Mouse (Mus musculus) heart, adult 2 months (tissue): ENCODE data around the gene H6pd. TPM values are rescaled to one million over a fixed set of nuclear protein-coding genes. Genes with fewer than 3 reads are reported as not detected.
A peak's percentile ranks its signal among the peaks of the same experiment; 100 is the strongest.

Experiments
- DNase-seq, 2 experiments: peaks; one replicate each; pipeline ENCODE4 v3.0.0; 2021
- H3K27ac ChIP-seq: fragments of 200-600 bp; 2 replicates; pipeline ENCODE4 v1.8.1; 2022
- H3K27me3 ChIP-seq: fragments of 200-500 bp; 2 replicates; pipeline ENCODE4 v1.6.1; 2012; ENCODE audit warnings: mild to moderate bottlenecking, low read length, inconsistent platforms, mixed read lengths; ENCODE audit not compliant: control insufficient read depth, insufficient read depth
- H3K36me3 ChIP-seq: fragments of 200-500 bp; 2 replicates; pipeline ENCODE4 v1.6.1; 2012; ENCODE audit warnings: low read length, inconsistent platforms; ENCODE audit not compliant: control insufficient read depth, insufficient read depth
- H3K4me1 ChIP-seq: fragments of 200-500 bp; 2 replicates; pipeline ENCODE4 v1.6.1; 2011; ENCODE audit warnings: low read length; ENCODE audit not compliant: control insufficient read depth, insufficient read depth
- H3K4me3 ChIP-seq: fragments of 200-600 bp; 2 replicates; pipeline ENCODE4 v1.8.1; 2022
- H3K79me2 ChIP-seq: fragments of 200-500 bp; replicated peaks from 2 replicates; pipeline ENCODE4 v1.6.1; 2012; ENCODE audit warnings: mild to moderate bottlenecking, inconsistent platforms, low read length, moderate library complexity, mixed read lengths; ENCODE audit not compliant: control insufficient read depth, insufficient read depth
- H3K9ac ChIP-seq: fragments of 200-500 bp; 2 replicates; pipeline ENCODE4 v1.6.1; 2012; ENCODE audit warnings: low read depth, mild to moderate bottlenecking, control low read depth, inconsistent platforms, low read length, mixed read lengths
- CTCF ChIP-seq: fragments of 200-600 bp; IDR thresholded peaks from 2 replicates; pipeline ENCODE4 v1.8.1; 2022; ENCODE audit warnings: antibody characterized with exemption, mild to moderate bottlenecking, moderate library complexity
- EP300 ChIP-seq: fragments of 200-500 bp; IDR thresholded peaks from 2 replicates; pipeline ENCODE4 v1.6.1; 2011; ENCODE audit warnings: low read depth, low read length, control low read depth; ENCODE audit not compliant: insufficient read depth
- POLR2A ChIP-seq: fragments of 200-500 bp; IDR thresholded peaks from 2 replicates; pipeline ENCODE4 v1.6.1; 2011; ENCODE audit warnings: mild to moderate bottlenecking, low read depth, low read length, control low read depth; ENCODE audit not compliant: insufficient read depth
- WGBS: fragments of 180-500 bp; shearing (Covaris S2); methylation state at CpG from one replicate; pipeline ENCODE4 v1.1.7; 2018; 5-methylcytosine and 5-hydroxymethylcytosine counted together
- intact Hi-C: fragments of 180-260 bp; cut with DNase I; formaldehyde crosslinking; loops from one replicate; pipeline ENCODE4 v1.15.1; 2025
- polyA plus RNA-seq: library from polyadenylated mRNA; depleted of rRNA; stranded (reverse); fragments of >200 nt; gene quantifications from 2 replicates; pipeline ENCODE4 v1.2.3, GENCODE M21; 2012
- total RNA-seq, 2 experiments: library from RNA; stranded (reverse); gene quantifications; 2 replicates each; pipeline ENCODE4 v1.2.3; 2021

Gene H6pd
- total and polyA plus RNA-seq, 3 experiments: 27.4 to 44.2 (median 39.0) TPM

GRCm38 (mm10) chr4:150009587-150009930, 736 bp upstream of the H6pd start:
- Histone ChIP-seq H3K79me2 (peaks cover 3% of the 10 kb centered on the region), H3K4me3 (peak overlapping the region; percentile 74), H3K36me3 (no peaks in the 10 kb centered on the region), H3K9ac (no peak overlapping the region), H3K27ac (peak overlapping the region; percentile 97; the same call in 1 of the 2 replicates), H3K27me3 (no peaks in the 10 kb centered on the region), H3K4me1 (peaks cover 12% of the 10 kb centered on the region)
- intact Hi-C loops: loop anchor here (1.0 kb wide), 1 partner anchor 54 kb away; the partner anchor contains the start of gene Spsb1
- no peak for TF ChIP-seq EP300
- TF ChIP-seq CTCF: no peak
- TF ChIP-seq POLR2A: no peak
- no peak for DNase-seq
- WGBS: 81% methylated on average over 6 of the region's 6 CpGs

- H3K4me1 ChIP-seq: peaks cover 17% of the 10 kb centered on the region
- H3K79me2 ChIP-seq: peaks cover 3% of the 10 kb centered on the region
- H3K36me3 ChIP-seq: no peaks in the 10 kb centered on the region
- intact Hi-C loops: loop anchor here (1.0 kb wide), 1 partner anchor 9 kb away; no protein-coding TSS in a partner anchor
- peak overlapping the region; percentile 74 for H3K4me3 ChIP-seq
- H3K27me3 ChIP-seq: no peaks in the 10 kb centered on the region
- TF ChIP-seq EP300: peak; percentile 83
- TF ChIP-seq CTCF: peak; percentile 89
- TF ChIP-seq POLR2A: peak; percentile 52
- H3K27ac ChIP-seq: peak overlapping the region; percentile 97
- under 1% methylated on average over 42 of the region's 42 CpGs for WGBS
- DNase-seq: peak; percentile 87 to 89
- H3K9ac ChIP-seq: peak overlapping the region; percentile 90
Observed at GRCm38 (mm10) chr4:150008325-150008852, 434 bp downstream of the H6pd start.

- Histone ChIP-seq H3K27ac (peak overlapping the region; percentile 97), H3K4me3 (peak overlapping the region; percentile 6; the same call in 1 of the 2 replicates)
- intact Hi-C loops: loop anchor here (2.0 kb wide), 1 partner anchor 17 kb away; no protein-coding TSS in a partner anchor
Observed at GRCm38 (mm10) chr4:150007444-150007843, 1.4 kb downstream of the H6pd start.

GRCm38 (mm10) chr4:150006991-150007390, 1.8 kb downstream of the H6pd start:
- intact Hi-C loops: loop anchor here (2.0 kb wide), 1 partner anchor 16 kb away; no protein-coding TSS in a partner anchor

More at GRCm38 (mm10) chr4:150007444-150007843, 1.4 kb downstream of the H6pd start:
- DNase-seq: peak in 1 of 2 experiments; percentile 22
- no peaks in the 10 kb centered on the region for H3K27me3 ChIP-seq
- peaks cover 21% of the 10 kb centered on the region for H3K4me1 ChIP-seq
- 67% methylated on average over 3 of the region's 3 CpGs for WGBS
- no peak for TF ChIP-seq POLR2A
- no peak for TF ChIP-seq CTCF
- TF ChIP-seq EP300: no peak
- H3K9ac ChIP-seq: no peak overlapping the region
- peaks cover 3% of the 10 kb centered on the region for H3K79me2 ChIP-seq
- no peaks in the 10 kb centered on the region for H3K36me3 ChIP-seq

GRCm38 (mm10) chr4:150006122-150006854, 2.5 kb downstream of the H6pd start:
- Histone ChIP-seq H3K27me3 (no peaks in the 10 kb centered on the region), H3K36me3 (no peaks in the 10 kb centered on the region), H3K4me3 (no peak overlapping the region), H3K79me2 (peaks cover 3% of the 10 kb centered on the region), H3K4me1 (peaks cover 30% of the 10 kb centered on the region), H3K9ac (no peak overlapping the region), H3K27ac (peak overlapping the region; percentile 49)
- TF ChIP-seq CTCF: no peak
- TF ChIP-seq POLR2A: no peak
- no peak for TF ChIP-seq EP300
- 75% methylated on average over 21 of the region's 21 CpGs for WGBS
- intact Hi-C loops: loop anchor here (2.0 kb wide), 1 partner anchor 15 kb away; no protein-coding TSS in a partner anchor
- DNase-seq: peak in 1 of 2 experiments; percentile 9

More at GRCm38 (mm10) chr4:150006991-150007390, 1.8 kb downstream of the H6pd start:
- H3K4me1 ChIP-seq: peaks cover 24% of the 10 kb centered on the region
- no peaks in the 10 kb centered on the region for H3K36me3 ChIP-seq
- no peak for DNase-seq
- no peaks in the 10 kb centered on the region for H3K27me3 ChIP-seq
- H3K79me2 ChIP-seq: peaks cover 3% of the 10 kb centered on the region
- H3K4me3 ChIP-seq: peak overlapping the region; percentile 6; the same call in 1 of the 2 replicates
- TF ChIP-seq CTCF: no peak
- no peak for TF ChIP-seq POLR2A
- TF ChIP-seq EP300: no peak
- WGBS: 75% methylated on average over 8 of the region's 8 CpGs
- H3K9ac ChIP-seq: no peak overlapping the region
- H3K27ac ChIP-seq: peak overlapping the region; percentile 97; the same call in 1 of the 2 replicates

GRCm38 (mm10) chr4:150005231-150005630, 3.6 kb downstream of the H6pd start:
- 57% methylated on average over 10 of the region's 10 CpGs for WGBS
- Histone ChIP-seq H3K9ac (no peak overlapping the region), H3K27ac (peak overlapping the region; percentile 49), H3K4me3 (no peak overlapping the region), H3K27me3 (no peaks in the 10 kb centered on the region), H3K79me2 (peaks cover 3% of the 10 kb centered on the region), H3K36me3 (no peaks in the 10 kb centered on the region), H3K4me1 (peaks cover 33% of the 10 kb centered on the region)
- no peak for TF ChIP-seq POLR2A
- TF ChIP-seq CTCF: no peak
- TF ChIP-seq EP300: no peak
- intact Hi-C loops: no loop called here
- peak in 1 of 2 experiments; percentile 10 for DNase-seq
